Mouse (Mus musculus) embryonic stem cell, embryonic (primary cell): ENCODE measurements around the gene Ank.

Source experiments
- CTCF ChIA-PET, 4 experiments: fragments of 300-600 bp in 2 of 4; fragments of 350-600 bp in 2 of 4; sonication (Branson Sonifier 250); formaldehyde crosslinking; loops; one replicate each; lab custom pipeline; 2022; ENCODE audit warnings: inconsistent platforms in 2 of 4; lab: Charles Lee
- POLR2A ChIA-PET, 4 experiments: fragments of 300-600 bp in 2 of 4; fragments of 350-600 bp in 2 of 4; sonication (Branson Sonifier 250); formaldehyde crosslinking; loops; one replicate each; lab custom pipeline; 2022; ENCODE audit warnings: antibody characterized with exemption in 4 of 4, inconsistent platforms in 1 of 4; lab: Charles Lee

The Ank gene

DNA sequence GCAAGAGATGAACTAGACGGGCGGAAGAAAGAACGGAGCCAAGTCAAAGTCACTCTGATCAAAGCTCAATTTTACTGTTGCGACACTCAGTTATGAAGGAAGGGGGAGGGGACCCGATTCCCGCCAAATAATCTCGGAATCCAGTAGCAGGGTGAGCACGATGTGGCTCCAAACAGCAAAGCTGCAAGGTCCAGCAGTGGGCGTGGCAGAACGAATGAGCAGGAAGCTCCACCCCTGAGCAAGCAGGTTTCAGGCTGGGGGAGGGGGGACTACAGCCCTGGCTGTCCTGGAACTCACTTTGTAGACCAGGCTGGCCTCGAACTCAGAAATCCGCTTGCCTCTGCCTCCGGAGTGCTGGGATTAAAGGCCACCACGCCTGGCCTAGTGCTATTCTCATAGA lies 6.7 kb upstream of the Ank start:
- CTCF ChIA-PET, result interaction anchor here in 1 of 4 experiments (0.6 kb wide), 1 partner anchor 40 kb away, joined by 3 read pairs; no protein-coding TSS in a partner anchor
- POLR2A ChIA-PET, result interaction anchor here in 1 of 4 experiments (0.6 to 0.8 kb wide), 3 partner anchors 22 to 1634 kb away, joined by 3 to 4 read pairs (median 3); no protein-coding TSS in a partner anchor

DNA sequence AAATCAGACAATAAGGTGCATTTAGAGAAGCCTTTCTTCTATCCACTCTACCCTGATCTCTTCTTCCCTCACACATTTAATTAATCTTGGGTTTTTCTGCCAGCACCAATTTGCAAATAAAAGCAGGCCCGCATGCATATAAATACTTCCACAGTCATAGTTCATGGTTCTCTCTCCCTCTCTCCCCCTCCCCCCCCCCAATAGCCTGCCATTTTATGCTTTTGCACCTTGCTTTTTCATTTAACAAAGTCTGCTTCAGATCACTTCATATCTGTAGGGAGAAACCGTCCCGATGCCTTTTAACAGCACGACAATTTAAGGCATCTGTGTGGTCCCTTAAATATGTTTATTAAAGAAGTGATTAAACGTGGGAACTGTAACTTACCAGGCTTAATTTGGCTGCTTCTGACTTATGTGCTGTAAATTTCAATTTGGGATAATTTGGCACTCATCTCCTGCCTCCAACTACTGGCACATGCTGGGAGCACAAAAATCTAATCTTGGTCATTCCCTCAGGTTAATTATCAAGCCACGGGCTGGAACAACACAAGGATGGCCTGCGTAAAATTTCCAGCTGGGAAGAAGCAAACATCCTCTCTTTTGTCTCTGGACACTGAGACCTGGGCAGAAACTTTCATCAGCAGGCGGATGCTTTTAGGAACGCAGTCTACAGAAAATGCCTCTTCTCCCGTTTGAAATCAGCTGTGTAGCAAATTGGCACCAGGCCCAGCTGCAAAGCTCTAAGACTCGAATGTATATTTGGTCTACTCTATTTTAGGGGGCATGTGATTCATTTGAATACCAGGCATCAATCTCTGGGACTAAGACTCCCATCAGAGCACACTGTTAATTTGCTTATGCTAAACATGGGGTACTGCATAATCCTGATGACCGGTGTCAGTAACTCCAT lies 4.9 kb upstream of the Ank start:
- ChIA-PET POLR2A (interaction anchor here in 1 of 4 experiments (1.0 kb wide), 1 partner anchor 14 kb away, joined by 3 read pairs; no protein-coding TSS in a partner anchor), CTCF (interaction anchor here in 1 of 4 experiments (0.5 kb wide), 1 partner anchor 151 kb away, joined by 3 read pairs; no protein-coding TSS in a partner anchor)

DNA sequence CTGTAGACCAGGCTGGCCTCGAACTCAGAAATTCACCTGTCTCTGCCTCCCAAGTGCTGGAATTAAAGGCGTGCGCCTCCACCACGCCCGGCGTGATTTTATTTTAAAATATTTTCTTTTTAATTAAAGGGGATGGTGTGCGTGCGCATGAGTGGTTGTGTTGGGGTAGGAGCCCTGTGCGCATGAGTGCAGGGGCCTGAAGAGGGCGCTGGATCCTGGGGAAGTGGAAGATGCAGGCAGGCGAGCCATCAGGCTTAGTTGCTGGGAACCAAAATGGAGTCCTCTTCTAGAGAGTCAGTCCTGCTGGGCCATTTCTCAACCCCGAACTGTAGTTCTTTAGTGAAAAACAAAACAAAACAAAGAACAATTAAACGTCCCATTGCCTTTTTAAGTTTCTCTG lies 2.6 kb upstream of the Ank start:
- POLR2A ChIA-PET, result interaction anchor here in 2 of 4 experiments (0.6 to 3.2 kb wide), 4 partner anchors 18 to 1795 kb away, joined by 4 to 18 read pairs (median 6); no protein-coding TSS in a partner anchor

DNA sequence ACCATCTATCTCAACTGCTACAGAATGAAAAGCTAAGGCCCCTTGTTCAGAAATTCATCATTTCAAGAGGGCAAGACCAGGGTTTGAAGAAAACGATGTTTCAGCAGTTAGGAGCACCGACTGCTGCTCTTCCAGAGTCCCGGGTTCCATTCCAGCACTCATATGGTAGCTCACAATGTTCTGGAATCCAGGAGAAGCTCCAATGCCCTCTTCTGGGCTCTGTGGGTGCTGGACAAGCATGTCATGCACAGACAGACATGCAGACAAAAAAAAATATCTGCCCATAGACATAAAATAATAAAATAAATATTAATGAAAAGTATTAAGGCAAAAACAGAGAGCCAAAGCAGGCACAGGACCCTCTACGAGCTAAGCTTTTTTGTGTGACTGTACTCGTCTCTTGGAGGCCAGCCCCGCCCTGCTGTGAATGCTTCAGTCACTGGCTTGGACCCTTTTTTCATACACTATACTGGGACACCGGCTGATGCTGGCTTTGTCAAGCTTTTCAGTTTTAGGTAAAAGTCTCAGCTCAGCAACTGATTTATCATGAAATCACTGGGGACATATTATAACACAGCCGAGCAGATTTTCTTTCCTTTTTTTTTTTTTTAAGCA lies 979 bp upstream of the Ank start:
- CTCF ChIA-PET, result interaction anchor here (0.6 to 1.9 kb wide), 20 partner anchors 11 to 292 kb away, joined by 3 to 9 read pairs (median 3); no protein-coding TSS in a partner anchor

More for the DNA sequence above, 2.6 kb upstream of the Ank start:
- CTCF ChIA-PET, result no interaction called here

DNA sequence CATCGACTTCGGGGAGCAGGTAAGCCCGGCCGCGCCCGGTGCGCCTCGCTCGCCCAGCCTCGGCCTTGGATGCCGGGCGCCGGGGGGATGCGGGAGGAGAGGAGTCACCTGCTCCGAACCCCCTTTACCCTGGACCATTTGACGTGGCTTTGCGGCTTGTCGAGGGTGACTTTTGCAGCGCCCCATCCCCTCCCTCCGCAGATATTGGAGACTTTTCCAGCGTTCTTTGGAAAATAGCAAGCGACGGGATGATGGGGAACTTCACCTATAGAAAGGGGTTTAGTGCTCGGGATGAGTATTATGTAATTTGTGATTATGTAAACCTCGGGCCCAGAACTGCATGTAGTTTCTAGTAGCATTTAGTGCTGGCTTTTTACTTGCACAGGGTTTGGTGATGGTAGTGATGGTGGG lies 609 bp downstream of the Ank start:
- ChIA-PET POLR2A (interaction anchor here in 3 of 4 experiments (0.7 to 3.2 kb wide), 7 partner anchors 8 to 338 kb away, joined by 3 to 18 read pairs (median 4); no protein-coding TSS in a partner anchor), CTCF (interaction anchor here in 3 of 4 experiments (0.6 to 1.5 kb wide), 5 partner anchors 117 to 337 kb away, joined by 3 to 6 read pairs (median 4); no protein-coding TSS in a partner anchor)

More for the DNA sequence above, 979 bp upstream of the Ank start:
- POLR2A ChIA-PET, result interaction anchor here in 2 of 4 experiments (0.6 to 3.2 kb wide), 30 partner anchors 8 to 389 kb away, joined by 3 to 18 read pairs (median 4); no protein-coding TSS in a partner anchor

DNA sequence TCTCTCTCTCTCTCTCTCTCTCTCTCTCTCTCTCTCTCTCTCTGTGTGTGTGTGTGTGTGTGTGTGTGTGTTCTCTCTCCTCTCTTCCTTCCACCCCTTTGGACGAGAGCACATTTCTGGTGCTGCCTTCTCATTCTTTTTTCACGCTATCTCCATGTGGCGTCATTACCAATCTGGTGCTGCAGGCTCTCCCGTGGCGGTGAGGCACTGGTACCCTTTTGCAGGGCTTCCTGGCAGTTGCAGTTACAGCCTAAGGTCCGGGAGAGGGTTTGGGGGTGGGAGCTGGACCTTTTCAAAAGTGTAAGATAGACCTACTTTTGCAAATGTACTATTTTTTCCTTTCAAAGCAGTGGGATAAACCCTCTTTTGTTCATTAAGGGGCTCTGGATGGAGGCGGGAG lies 1.2 kb downstream of the Ank start:
- CTCF ChIA-PET, result no interaction called here
- POLR2A ChIA-PET, result interaction anchor here in 1 of 4 experiments (0.7 kb wide), 1 partner anchor 17 kb away, joined by 3 read pairs; no protein-coding TSS in a partner anchor

DNA sequence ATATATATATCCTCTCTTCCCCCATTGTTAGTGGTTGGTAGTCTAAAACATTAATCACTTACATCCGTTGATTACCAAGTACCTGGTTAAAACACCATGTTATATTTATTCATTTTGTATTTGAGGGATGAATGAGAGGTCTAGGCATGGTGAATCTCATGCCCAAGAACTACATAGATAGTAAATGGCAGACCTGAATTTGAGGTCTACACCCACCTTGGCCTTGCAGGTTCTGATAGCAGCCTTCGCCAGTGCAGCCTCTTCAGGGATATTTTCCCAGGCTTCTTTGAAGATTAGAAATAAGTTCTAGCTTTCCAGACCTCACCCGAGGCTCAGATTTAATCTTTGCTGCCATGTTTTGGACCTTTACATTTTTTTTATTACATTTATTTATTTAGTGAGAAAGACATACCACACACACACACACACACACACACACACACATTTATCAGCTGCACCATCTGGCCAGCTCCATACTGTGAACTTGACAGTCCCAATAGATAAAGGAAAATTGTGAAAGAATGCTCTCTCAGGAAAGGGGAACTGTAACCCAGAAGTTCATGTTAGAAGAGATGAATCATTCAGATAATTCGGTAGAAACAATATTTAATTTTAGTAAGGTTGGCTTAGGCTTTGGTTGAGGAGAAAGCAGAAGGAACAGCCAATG lies 2.5 kb downstream of the Ank start:
- CTCF ChIA-PET, result interaction anchor here in 1 of 4 experiments (0.8 kb wide), 1 partner anchor 17 kb away, joined by 4 read pairs; no protein-coding TSS in a partner anchor

DNA sequence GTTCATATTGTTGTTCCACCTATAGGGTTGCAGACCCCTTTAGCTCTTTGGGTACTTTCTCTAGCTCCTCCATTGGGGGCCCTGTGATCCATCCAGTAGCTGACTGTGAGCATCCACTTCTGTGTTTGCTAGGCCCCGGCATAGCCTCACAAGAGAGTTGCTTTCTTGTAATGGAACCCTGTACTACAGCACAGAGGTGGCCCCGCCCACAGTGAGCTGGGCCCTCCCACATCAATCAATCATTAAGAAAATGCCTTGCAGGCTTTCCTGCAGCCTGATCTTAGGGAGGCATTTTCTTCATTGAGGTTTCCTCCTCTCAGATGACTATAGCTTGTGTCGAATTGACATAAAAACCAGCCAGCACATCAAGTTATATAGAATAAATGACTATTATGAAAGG lies 3.9 kb downstream of the Ank start:
- CTCF ChIA-PET, result interaction anchor here in 2 of 4 experiments (0.6 to 1.2 kb wide), 3 partner anchors 36 to 135 kb away, joined by 3 to 8 read pairs (median 4); no protein-coding TSS in a partner anchor
- POLR2A ChIA-PET, result interaction anchor here in 2 of 4 experiments (0.5 to 1.4 kb wide), 8 partner anchors 13 to 388 kb away, joined by 3 to 5 read pairs (median 3); no protein-coding TSS in a partner anchor

More for the DNA sequence above, 2.5 kb downstream of the Ank start:
- POLR2A ChIA-PET, result interaction anchor here in 1 of 4 experiments (0.9 kb wide), 1 partner anchor 13 kb away, joined by 3 read pairs; no protein-coding TSS in a partner anchor

DNA sequence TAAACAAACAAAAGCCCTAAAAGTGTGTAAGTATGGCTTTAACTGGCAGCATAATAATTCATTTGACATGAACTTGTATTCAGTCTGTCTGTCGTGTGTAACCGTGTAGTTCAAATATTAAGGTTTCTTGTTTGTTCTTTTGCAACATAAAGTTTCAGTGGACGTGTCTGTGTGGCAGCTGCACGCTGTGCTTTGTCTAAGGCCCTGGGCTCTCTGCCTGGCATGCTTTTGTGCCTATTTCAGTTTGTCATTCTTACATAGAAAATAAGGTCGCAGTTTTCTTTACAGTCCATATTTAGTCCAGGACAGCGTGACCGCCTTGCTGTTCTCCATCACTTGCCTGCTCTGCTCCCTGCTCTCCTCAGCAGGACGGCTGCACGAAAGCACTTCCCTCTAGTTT lies 5.8 kb downstream of the Ank start:
- POLR2A ChIA-PET, result interaction anchor here in 1 of 4 experiments (0.6 kb wide), 1 partner anchor 1802 kb away, joined by 3 read pairs; no protein-coding TSS in a partner anchor
- CTCF ChIA-PET, result no interaction called here

DNA sequence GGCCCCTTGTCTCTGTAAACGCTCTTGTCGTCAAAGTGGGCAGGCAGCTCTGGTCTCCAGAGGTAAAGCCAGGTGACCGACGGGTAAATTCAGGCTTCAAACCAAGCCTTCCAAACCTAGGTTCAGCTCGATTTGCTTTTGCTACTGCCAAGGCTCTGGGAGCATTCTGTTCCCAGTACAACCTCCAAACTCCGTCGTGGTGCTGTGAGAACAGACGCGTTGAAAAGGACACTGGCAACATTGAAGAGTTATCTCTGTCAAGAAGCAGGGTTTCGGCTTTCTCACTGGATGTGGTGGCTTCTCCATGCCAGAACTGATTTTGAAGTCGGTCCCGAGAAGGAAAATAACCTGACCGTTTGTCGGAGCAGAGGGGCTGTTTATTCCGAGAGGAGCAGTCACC lies 9.5 kb downstream of the Ank start:
- ChIA-PET POLR2A (interaction anchor here in 3 of 4 experiments (0.7 to 1.9 kb wide), 7 partner anchors 10 to 26 kb away, joined by 3 to 6 read pairs (median 3); no protein-coding TSS in a partner anchor), CTCF (interaction anchor here in 1 of 4 experiments (1.4 kb wide), 1 partner anchor 10 kb away, joined by 3 read pairs; no protein-coding TSS in a partner anchor)

DNA sequence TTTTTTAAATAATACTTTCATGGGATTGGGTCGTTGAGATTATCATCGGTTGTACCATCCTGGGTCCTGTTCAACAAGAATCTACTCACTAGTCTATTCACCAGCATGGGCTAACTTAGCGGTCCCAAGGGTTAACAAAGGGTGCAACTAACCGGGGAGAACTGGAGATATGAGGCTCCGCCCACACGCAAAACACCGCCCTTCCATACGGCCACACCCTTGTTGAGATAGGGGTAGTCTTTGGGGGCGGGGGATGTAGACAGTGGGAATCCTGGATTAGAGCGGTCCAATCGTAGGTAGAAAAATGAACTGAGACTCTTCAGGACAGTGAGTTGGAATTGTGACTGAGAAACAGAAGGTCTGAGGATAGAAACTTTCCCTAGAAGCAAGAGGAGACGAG lies 10.2 kb downstream of the Ank start:
- POLR2A ChIA-PET, result interaction anchor here in 3 of 4 experiments (0.7 to 1.9 kb wide), 6 partner anchors 11 to 25 kb away, joined by 3 to 6 read pairs (median 3); no protein-coding TSS in a partner anchor

DNA sequence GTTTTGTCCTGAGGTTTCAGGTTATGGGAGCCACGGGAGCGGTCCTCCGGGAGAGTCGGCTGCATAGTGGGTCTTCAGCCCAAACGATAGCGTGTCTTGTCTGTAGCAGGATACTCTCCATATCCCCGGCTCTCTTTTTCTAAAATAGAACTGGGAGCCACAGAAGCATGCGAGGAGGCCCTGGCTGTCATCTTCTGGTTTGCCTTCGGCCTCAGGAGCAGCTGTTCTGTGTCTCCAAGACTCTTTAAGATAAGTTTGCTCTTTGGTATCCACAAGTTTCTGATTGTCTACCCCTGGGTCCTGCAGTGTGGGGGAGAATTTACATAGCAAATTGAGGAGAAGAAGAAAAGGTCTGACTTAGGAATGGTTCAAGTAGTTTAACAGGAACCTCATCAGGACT lies 10.7 kb downstream of the Ank start:
- POLR2A ChIA-PET, result interaction anchor here in 2 of 4 experiments (0.5 to 1.5 kb wide), 3 partner anchors 11 to 171 kb away, joined by 3 to 4 read pairs (median 4); no protein-coding TSS in a partner anchor
- CTCF ChIA-PET, result no interaction called here

More for the DNA sequence above, 10.2 kb downstream of the Ank start:
- CTCF ChIA-PET, result interaction anchor here in 1 of 4 experiments (1.4 kb wide), 1 partner anchor 11 kb away, joined by 3 read pairs; no protein-coding TSS in a partner anchor

DNA sequence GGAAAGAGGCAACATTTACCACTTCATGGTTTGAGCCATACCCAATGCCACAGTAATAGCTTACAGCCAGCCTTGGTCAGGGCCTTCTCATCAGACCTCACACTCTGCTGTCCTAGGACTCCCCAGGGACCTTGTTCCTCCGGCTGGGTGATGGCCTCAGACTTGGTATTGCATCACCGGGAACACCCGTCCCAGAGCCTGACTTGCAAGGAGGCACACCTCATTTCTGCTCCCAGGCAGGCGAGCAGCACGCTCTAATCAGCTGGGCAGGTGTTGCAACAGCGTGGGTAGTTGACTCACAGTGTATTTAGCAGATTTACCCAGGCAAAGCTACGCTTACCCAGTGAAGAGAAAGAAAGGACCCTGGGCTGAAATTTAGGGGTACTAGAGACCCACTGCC lies 11.2 kb downstream of the Ank start:
- ChIA-PET CTCF (no interaction called here), POLR2A (interaction anchor here in 2 of 4 experiments (0.5 to 1.5 kb wide), 3 partner anchors 11 to 171 kb away, joined by 3 to 4 read pairs (median 4); no protein-coding TSS in a partner anchor)

DNA sequence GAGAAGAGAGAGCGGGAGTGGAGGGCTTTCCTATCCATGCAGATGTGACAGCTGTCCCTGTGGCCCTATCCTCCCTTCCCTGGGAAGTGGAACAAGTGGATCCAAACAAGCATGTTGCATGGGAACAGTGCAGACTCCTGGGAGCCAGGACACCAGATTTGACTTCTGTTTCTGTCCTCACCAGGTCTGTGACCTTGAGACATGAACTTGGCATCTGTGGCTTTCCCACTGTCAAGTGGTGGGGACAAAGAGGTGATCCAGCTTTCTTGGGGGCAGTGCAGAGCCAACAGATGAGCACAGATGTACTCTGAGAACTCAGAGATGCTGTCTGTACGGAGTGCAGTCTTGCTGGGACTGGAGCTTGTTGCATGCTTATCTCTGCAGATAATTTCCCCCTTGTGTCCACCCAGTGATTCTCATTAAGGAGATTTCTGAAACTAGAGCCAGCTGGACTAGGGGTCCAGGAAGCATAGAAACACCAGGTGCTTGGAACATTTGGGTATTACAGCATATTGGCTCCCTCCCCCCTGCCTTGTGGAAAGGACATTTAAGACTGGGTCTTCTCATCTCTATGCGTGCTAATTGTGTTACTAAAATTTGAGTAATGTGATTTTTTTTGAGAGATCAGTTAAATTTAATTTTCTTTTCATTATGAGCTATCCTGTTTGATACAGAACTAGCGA lies 14.0 kb downstream of the Ank start:
- ChIA-PET CTCF (no interaction called here), POLR2A (interaction anchor here in 3 of 4 experiments (0.6 to 2.6 kb wide), 5 partner anchors 10 to 60 kb away, joined by 3 to 9 read pairs (median 4); no protein-coding TSS in a partner anchor)

DNA sequence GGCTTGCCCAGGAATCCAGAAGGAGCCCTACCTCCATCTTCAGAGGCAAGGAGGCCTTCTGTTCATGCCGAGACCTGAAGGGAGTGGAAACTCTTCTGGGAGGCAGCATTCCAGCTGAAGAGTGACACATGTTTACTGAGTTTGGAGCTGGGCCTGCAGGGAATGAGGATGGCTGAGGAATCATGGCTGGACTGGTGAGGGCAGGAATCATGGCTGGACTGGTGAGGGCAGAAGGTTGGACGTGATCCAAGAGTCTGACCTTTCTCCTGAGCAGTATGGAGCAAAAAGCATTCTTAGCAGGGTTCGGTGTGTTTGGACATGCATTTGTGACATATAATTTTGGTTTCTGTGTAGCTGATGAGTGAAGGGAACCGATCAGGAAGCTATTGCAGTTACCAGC lies 15.5 kb downstream of the Ank start:
- ChIA-PET POLR2A (interaction anchor here in 2 of 4 experiments (0.9 to 2.6 kb wide), 6 partner anchors 9 to 151 kb away, joined by 3 to 9 read pairs (median 4); no protein-coding TSS in a partner anchor), CTCF (no interaction called here)

DNA sequence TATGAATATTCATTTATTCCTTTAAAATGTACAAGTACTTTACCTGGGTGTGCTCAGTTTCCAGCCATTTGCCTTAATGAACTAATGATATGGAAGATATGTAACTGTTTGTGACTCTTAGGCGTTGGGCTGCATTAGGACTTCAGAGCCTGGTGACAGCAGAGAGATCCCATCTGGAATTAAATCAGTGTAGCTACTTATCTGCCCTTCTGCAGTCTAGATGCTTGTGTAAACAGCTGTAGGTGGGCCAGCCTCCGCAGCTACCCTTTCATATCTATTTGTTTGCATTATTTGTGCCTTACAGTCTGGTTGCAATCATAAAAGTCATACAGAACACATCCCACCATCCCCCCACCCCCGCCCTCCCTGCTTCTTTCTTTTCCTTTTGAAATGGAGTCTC lies 16.7 kb downstream of the Ank start:
- CTCF ChIA-PET, result interaction anchor here in 3 of 4 experiments (0.6 kb wide), 3 partner anchors 62 to 150 kb away, joined by 3 to 9 read pairs (median 4); no protein-coding TSS in a partner anchor
- POLR2A ChIA-PET, result interaction anchor here in 2 of 4 experiments (0.6 to 2.6 kb wide), 5 partner anchors 8 to 1655 kb away, joined by 4 to 9 read pairs (median 7); no protein-coding TSS in a partner anchor
